Mouse (Mus musculus): Measurements from ENCODE around the gene Dusp12.

DNA sequence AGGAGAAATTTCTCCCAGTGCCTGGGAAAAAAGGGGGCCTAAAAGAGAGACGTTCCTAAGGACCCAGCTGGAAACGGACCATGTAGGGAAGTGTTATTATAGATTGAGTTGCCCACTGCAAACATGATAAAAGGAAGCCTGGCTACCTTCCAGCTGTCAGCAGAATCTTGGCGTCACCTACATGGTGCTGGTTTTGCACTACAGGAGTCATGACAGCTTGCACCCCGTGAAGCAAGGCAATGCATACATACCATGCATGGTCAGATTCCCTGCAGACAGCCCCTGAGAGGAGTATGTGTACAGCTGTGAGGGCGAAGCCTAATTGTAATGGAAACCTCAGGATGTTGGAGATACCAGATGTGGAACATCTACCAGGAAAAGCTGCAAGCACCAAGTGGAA, 30.3 kb upstream of the Dusp12 start:
- no peak for TF ChIP-seq MAZ (IDR thresholded peaks at IDR 0.05; ENCODE audit: low read depth, low read length)
- no peak for TF ChIP-seq CTCF (conservative IDR thresholded peaks at IDR 0.05 in 1 of 2, IDR thresholded peaks at IDR 0.05 in 1 of 2; ENCODE audit: low read depth in 2 of 2, low read length in 2 of 2)
- no peak for TF ChIP-seq EP300 (IDR thresholded peaks at IDR 0.05; ENCODE audit: low read length)
- no peak for TF ChIP-seq MXI1 (IDR thresholded peaks at IDR 0.05; ENCODE audit: low read depth, low read length)
- no peak for TF ChIP-seq ELF1 (IDR thresholded peaks at IDR 0.05; ENCODE audit: low read depth, low read length)
- no peak for TF ChIP-seq UBTF (IDR thresholded peaks at IDR 0.05; ENCODE audit: low read depth, low read length)
- TF ChIP-seq POLR2A (IDR thresholded peaks at IDR 0.05; ENCODE audit: low read depth, low read length): no peak
- no peak for TF ChIP-seq MAFK (IDR thresholded peaks at IDR 0.05; ENCODE audit: insufficient replicate concordance, low read length)
- no peak for TF ChIP-seq USF1 (IDR thresholded peaks at IDR 0.05; ENCODE audit: low read depth, low read length)
- TF ChIP-seq SIN3A (IDR thresholded peaks at IDR 0.05; ENCODE audit: low read length): no peak
- TF ChIP-seq KAT2A (IDR thresholded peaks at IDR 0.05; ENCODE audit: insufficient replicate concordance, low read length): no peak
- TF ChIP-seq MYC (IDR thresholded peaks at IDR 0.05; ENCODE audit: low read depth, low read length): no peak
- no peak for TF ChIP-seq GABPA (IDR thresholded peaks at IDR 0.05; ENCODE audit: insufficient replicate concordance, low read depth, low read length)

All from CH12.LX (cell line).